Mouse (Mus musculus) lung, adult 2 months (tissue): Measurements from ENCODE around the gene Avpi1.

Source experiments
- CTCF ChIP-seq: fragments of 200-500 bp; IDR thresholded peaks from 2 replicates; pipeline ENCODE4 v1.5.1; 2011; ENCODE audit warnings: mild to moderate bottlenecking, low read length, control low read depth; ENCODE audit not compliant: insufficient read depth
- POLR2A ChIP-seq: fragments of 200-500 bp; IDR thresholded peaks from 2 replicates; pipeline ENCODE4 v1.6.1; 2011; ENCODE audit warnings: low read depth, mild to moderate bottlenecking, control low read depth, low read length, borderline replicate concordance; ENCODE audit errors: extremely low read depth

GRCm38 (mm10) chr19:42137167-42137672, 8.4 kb upstream of the Avpi1 start:
- TF ChIP-seq POLR2A: no peak
- TF ChIP-seq CTCF: no peak
